Mouse (Mus musculus) lung, postnatal 0 days (tissue): ENCODE results near the gene Ccdc63.

Source experiments
- CTCF ChIP-seq: IDR thresholded peaks from 2 replicates; pipeline ENCODE4 v1.5.1; 2016; ENCODE audit warnings: antibody characterized with exemption, mild to moderate bottlenecking
- EP300 ChIP-seq: IDR thresholded peaks from 2 replicates; pipeline ENCODE4 v1.6.1; 2016; ENCODE audit warnings: antibody characterized with exemption, mild to moderate bottlenecking, control low read depth

GRCm38 (mm10) chr5:122104201-122104600 is 36.4 kb downstream of the Ccdc63 start:
- TF ChIP-seq CTCF (peak; percentile 75), EP300 (no peak)
